Mouse (Mus musculus): ENCODE results near the gene Pelo.

DNA sequence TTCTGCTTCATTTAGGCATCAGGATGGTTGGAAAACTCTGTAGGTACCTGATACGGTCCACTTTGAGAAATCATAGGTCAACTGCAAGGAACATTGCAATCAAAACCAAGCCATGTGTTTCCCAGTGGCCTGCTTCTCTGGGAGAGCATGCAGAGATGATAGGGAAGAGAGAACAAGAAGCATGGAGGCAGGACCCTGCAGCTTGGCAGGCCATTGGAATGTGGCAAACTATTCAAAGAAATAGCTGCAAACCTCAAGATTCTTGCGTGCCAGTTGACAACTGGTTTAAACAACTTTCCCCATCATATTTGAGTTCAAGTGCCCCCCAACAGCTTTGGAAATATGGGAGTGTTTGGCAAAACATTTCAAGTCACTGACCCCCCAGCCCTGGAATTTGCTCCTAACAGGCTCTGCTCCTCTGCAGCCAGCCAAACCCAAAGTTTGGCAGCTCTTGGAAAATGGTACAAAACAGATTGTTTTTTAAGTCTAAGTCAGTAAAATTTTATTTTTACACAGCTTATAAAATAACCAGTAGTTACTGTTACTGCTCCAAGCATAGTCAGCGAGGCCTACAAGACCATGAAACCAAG, 9.9 kb downstream of the Pelo start:
- TF ChIP-seq POLR2A (IDR thresholded peaks at IDR 0.05; ENCODE audit: insufficient read depth, low read depth, low read length): no peak
- no peak for TF ChIP-seq CTCF (IDR thresholded peaks at IDR 0.05; ENCODE audit: insufficient read depth, low read depth, low read length)
